8 mouse cellular contexts compared by ENCODE assay signal in the genomic region with DNA sequence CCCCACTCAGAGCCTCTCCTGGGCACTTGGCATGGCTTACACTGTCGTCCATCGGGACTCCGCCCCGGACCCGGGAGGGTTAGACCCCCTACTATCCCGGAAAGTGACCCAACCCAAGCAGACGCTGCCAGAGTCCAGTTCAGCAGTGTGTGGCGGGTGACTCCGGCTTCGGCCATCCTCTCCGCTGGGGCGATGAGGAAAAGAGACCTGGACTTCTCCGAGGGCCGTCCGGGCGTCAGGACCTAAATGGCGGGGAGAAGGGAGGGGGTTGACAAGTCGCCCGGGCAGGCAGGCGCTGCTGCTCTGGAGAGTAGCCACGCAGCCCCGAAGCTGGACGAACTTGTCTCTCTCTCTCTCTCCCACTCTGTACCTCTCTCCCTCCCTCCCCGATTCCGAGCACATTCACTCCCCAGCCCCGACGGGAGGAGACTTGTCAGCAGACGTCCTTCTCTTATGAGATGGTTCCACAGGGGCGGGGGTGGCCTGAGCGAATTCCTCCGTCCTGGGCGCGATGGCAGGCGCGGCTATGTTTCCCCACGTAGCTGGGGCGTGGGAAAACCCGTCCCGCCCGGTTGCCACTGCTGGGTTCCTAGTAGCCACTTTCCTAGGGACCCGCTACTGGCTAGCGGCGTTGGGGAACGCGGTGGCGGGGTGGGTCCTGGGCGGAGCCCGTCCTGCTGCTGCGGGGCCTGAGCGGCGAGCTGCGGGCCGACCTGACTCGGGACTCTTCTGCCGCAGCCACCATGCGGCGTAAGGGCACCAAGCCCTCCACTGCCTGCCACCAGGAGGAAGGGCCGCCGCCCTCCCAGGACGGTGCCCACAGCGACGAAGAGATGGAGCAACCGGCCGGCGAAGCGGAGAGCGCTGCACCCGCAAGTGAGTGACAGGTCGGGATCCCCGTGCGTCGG. TPM values are rescaled to one million over a fixed set of nuclear protein-coding genes. Genes with fewer than 3 reads are reported as not detected.
A peak's percentile ranks its signal among the peaks of the same experiment; 100 is the strongest.
DNase-seq lines count a peak whose midpoint lies in the region; ATAC-seq and TF ChIP-seq lines count a peak whose summit lies in the region.

No protein-coding gene starts in this region.

- peak; percentile 25 to 54 for DNase-seq in cerebellum, postnatal 4 days (ENCODE audit: low spot score in 2 of 2)
- DNase-seq in gastrocnemius, adult 8-10 months (ENCODE audit: low spot score in 2 of 2), result peak; percentile 3 to 12
- DNase-seq in hindbrain, postnatal 0 days (ENCODE audit: low spot score), result peak; percentile 56
- DNase-seq in left cerebral cortex, postnatal 4 days, result peak; percentile 57
- DNase-seq in midbrain, embryonic 10.5 days (ENCODE audit: low spot score), result peak; percentile 64
- DNase-seq in right cerebral cortex, postnatal 4 days, result peak; percentile 38
- DNase-seq in yolk sac, embryonic 10.5 days (ENCODE audit: low spot score), result peak; percentile 68

- under 1% methylated on average over 70 of the region's 72 CpGs for WGBS in hindbrain, postnatal 0 days
- under 1% methylated on average over 72 of the region's 72 CpGs for WGBS in midbrain, embryonic 10.5 days

- H3K4me2 ChIP-seq in hindbrain, postnatal 0 days (ENCODE audit: low read depth, low read length), result peak overlapping the region; percentile 77

- H3K36me3 ChIP-seq in hindbrain, postnatal 0 days (ENCODE audit: insufficient read depth, low read length), result no peaks in the 10 kb centered on the region
- H3K36me3 ChIP-seq in midbrain, embryonic 10.5 days, result peaks cover 35% of the 10 kb centered on the region

- H3K9me3 ChIP-seq in hindbrain, postnatal 0 days (ENCODE audit: low read length), result no peaks in the 10 kb centered on the region
- no peaks in the 10 kb centered on the region for H3K9me3 ChIP-seq in midbrain, embryonic 10.5 days (replicated peaks)

- intact Hi-C loops in left cerebral cortex, postnatal 4 days (cut with DNase I), result no loop called here

- H3K4me3 ChIP-seq in hindbrain, postnatal 0 days (ENCODE audit: low read length), result peak overlapping the region; percentile 91
- peak overlapping the region; percentile 100 for H3K4me3 ChIP-seq in midbrain, embryonic 10.5 days

- H3K9ac ChIP-seq in hindbrain, postnatal 0 days (replicated peaks; ENCODE audit: low read length), result peak overlapping the region; percentile 65

- H3K27me3 ChIP-seq in hindbrain, postnatal 0 days (ENCODE audit: insufficient read depth, low read length), result no peaks in the 10 kb centered on the region
- H3K27me3 ChIP-seq in midbrain, embryonic 10.5 days (ENCODE audit: low read depth, poor library complexity, severe bottlenecking), result no peaks in the 10 kb centered on the region

- peak overlapping the region; percentile 82 for H3K27ac ChIP-seq in hindbrain, postnatal 0 days
- H3K27ac ChIP-seq in midbrain, embryonic 10.5 days (replicated peaks), result peak overlapping the region; percentile 98

- H3K4me1 ChIP-seq in hindbrain, postnatal 0 days (ENCODE audit: insufficient read depth, low read length), result no peaks in the 10 kb centered on the region; the same call in 1 of the 2 replicates
- H3K4me1 ChIP-seq in midbrain, embryonic 10.5 days, result peaks cover 29% of the 10 kb centered on the region

- peak; percentile 10 for ATAC-seq in activated CD4-positive, CD25-positive, alpha-beta regulatory T cell, adult 4 months
- peak; percentile 40 for ATAC-seq in hindbrain, postnatal 0 days

- TF ChIP-seq CTCF in hindbrain, postnatal 0 days (IDR thresholded peaks at IDR 0.05; ENCODE audit: low read depth), result peak; percentile 22; the same call in 1 of the 2 replicates

RNA-seq across cellular contexts. Expression of gene Smc4, which starts 1.1 kb away (rescaled TPM):
- 100 to 1,000 TPM; 394 to 401 TPM for polyA plus RNA-seq in activated CD4-positive, CD25-positive, alpha-beta regulatory T cell, adult 4 months (2017; shearing (Covaris generic))
- 1 to 10 TPM; 3.6 to 4.7 (median 4.2) TPM for total RNA-seq in gastrocnemius, adult 8-10 months (2022)
- 7.2 and 12.5 TPM in 2 replicates for total RNA-seq in hindbrain, postnatal 0 days (2014; rRNA removed)
- polyA plus RNA-seq in hindbrain, postnatal 0 days (2015; fragmentation: Nextera tagmentation; extraction: Ambion mirVana), result 34.6 and 45.7 TPM in 2 replicates
- 10 to 100 TPM; 17.9 to 18.2 TPM for total RNA-seq in left cerebral cortex, postnatal 4 days (2021)
- 180 and 183 TPM in 2 replicates for polyA plus RNA-seq in midbrain, embryonic 10.5 days (2016; fragmentation: Nextera tagmentation; extraction: Ambion mirVana)

RNA-seq across cellular contexts. Expression of gene Ift80, which starts 1.2 kb away (rescaled TPM):
- polyA plus RNA-seq in activated CD4-positive, CD25-positive, alpha-beta regulatory T cell, adult 4 months (2017; shearing (Covaris generic)), result 100 to 1,000 TPM in 1 of 2 experiments, 10 to 100 TPM in 1; 76.4 to 105 TPM
- 1 to 10 TPM; 2.1 to 4.3 (median 3.4) TPM for total RNA-seq in gastrocnemius, adult 8-10 months (2022)
- 6.9 and 7.7 TPM in 2 replicates for total RNA-seq in hindbrain, postnatal 0 days (2014; rRNA removed)
- polyA plus RNA-seq in hindbrain, postnatal 0 days (2015; fragmentation: Nextera tagmentation; extraction: Ambion mirVana), result 5.3 and 6.5 TPM in 2 replicates
- 10 to 100 TPM in 1 of 2 experiments, 1 to 10 TPM in 1; 9.3 to 10.4 TPM for total RNA-seq in left cerebral cortex, postnatal 4 days (2021)
- 19.8 and 20.7 TPM in 2 replicates for polyA plus RNA-seq in midbrain, embryonic 10.5 days (2016; fragmentation: Nextera tagmentation; extraction: Ambion mirVana)

RNA-seq across cellular contexts. Expression of gene Trim59, which starts 39.0 kb away (rescaled TPM):
- 10 to 100 TPM; 25.9 to 27.4 TPM for polyA plus RNA-seq in activated CD4-positive, CD25-positive, alpha-beta regulatory T cell, adult 4 months (2017; shearing (Covaris generic))
- total RNA-seq in gastrocnemius, adult 8-10 months (2022), result under 1 TPM; 0.17 to 0.36 (median 0.24) TPM
- 5.5 and 8.2 TPM in 2 replicates for total RNA-seq in hindbrain, postnatal 0 days (2014; rRNA removed)
- 22.5 and 26.4 TPM in 2 replicates for polyA plus RNA-seq in hindbrain, postnatal 0 days (2015; fragmentation: Nextera tagmentation; extraction: Ambion mirVana)
- total RNA-seq in left cerebral cortex, postnatal 4 days (2021), result 10 to 100 TPM; 13.9 to 17.1 TPM
- 185 and 208 TPM in 2 replicates for polyA plus RNA-seq in midbrain, embryonic 10.5 days (2016; fragmentation: Nextera tagmentation; extraction: Ambion mirVana)

Comparison
In these comparisons a context has a peak if more than half of its experiments do, and no peak if none do; other contexts are left out.
1. Peak in every context shown above with its lines: DNase-seq, ATAC-seq, H3K4me3 ChIP-seq and H3K27ac ChIP-seq.
2. DNase-seq: peak in every context shown above with its lines; median percentile 68 in yolk sac, embryonic 10.5 days; 64 in midbrain, embryonic 10.5 days; 57 in left cerebral cortex, postnatal 4 days; 56 in hindbrain, postnatal 0 days; 40 in cerebellum, postnatal 4 days; 38 in right cerebral cortex, postnatal 4 days; 8 in gastrocnemius, adult 8-10 months.